Mouse (Mus musculus): ENCODE measurements at regions not wholly inside any gene's neighbourhood (a gene's known extent, or its start where the extent isn't known, plus 50 kb on each side); places are given as distances from the start of the nearest gene placed in this dataset.

DNA sequence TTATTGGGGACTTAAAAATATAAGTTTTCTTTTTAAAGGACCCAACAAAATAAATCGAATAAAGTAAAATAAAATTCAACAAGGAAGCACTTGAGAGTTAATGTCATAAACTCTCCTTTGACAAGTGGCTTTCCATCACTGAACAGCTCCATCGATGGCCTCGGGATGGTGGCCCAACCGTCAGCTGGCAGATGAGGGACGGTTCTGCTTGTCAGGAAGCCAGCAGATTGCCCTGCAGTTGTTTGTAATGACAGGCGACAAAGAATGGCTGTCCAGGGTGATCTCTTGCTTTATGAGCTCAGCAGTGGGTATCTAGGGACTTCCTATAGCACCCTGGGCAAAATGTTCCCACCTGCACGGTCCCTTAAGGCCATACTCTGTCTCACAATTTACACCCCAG lies 531.7 kb downstream of the Zfp536 start:
- DNase-seq: peak; percentile 47 to 66

DNA sequence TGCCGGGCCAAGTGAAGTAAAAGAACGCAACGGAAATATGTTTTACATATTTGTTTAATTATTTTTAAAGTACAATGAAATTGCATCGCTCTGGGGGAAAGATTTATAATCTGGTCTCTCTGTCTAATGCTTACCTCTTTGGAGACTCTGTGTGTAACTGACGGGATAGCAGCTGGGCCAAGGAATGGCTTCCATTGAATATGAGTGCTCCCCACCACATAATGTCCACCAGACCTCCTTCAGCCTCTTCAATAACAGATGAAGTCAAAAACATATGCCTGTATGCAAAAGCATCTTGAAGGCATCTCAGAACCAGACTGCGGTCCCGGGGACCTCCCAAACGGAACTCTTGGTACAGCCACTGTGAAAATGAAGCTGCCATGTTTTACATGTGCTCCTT lies 531.0 kb downstream of the Zfp536 start:
- no peak for DNase-seq

GRCm38 (mm10) chr7:37246156-37246555 lies 527.3 kb downstream of the Zfp536 start:
- no peak for DNase-seq

GRCm38 (mm10) chr7:37254431-37254830 lies 519.0 kb downstream of the Zfp536 start:
- DNase-seq: peak; percentile 14 to 15

- DNase-seq: no peak
Measured at GRCm38 (mm10) chr7:37255840-37256239, 517.6 kb downstream of the Zfp536 start.

GRCm38 (mm10) chr7:37259293-37259692 lies 514.1 kb downstream of the Zfp536 start:
- DNase-seq: peak; percentile 12 to 19

DNA sequence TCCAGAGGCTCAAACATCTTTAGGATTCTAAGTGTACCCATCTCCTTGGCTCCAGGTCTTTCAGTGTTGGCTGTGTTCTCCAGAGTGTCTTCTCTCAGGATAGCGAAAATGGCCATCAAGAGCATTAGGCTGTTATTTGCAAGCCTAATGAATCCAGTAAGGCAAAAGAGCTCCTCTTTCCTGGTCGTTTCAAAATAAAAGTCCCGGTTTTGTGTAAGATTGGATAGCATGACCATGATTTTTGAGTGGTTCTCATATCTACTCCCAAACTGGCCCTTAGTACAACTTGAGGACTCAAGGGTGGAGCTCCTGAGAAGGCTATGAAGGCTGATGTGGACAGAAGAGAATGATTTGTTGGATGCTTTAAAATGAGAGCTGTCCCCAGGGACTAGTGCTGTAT lies 510.6 kb downstream of the Zfp536 start:
- DNase-seq: no peak

- DNase-seq: peak; percentile 26 to 41
Measured at GRCm38 (mm10) chr7:37267404-37267803, 506.0 kb downstream of the Zfp536 start.

DNA sequence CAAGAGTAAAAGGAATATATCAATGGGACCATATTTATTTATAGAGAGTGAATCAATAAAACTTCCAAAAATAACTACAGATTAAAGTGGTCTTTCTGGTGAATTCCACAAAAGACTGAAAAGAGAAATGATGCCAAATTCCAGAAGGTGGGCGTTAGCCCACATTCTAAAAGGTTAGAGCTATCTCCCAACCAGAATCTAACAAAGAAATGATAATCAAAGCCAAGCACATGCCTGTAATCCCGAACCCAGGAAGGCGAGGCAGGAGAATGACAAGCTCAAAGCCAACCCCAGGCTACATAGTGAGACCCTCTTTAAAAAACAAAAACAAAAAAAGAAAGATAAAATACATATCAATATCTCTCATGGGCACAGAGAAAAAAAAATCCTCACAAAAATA lies 502.6 kb downstream of the Zfp536 start:
- DNase-seq: no peak

GRCm38 (mm10) chr7:37290018-37290417 lies 483.4 kb downstream of the Zfp536 start:
- DNase-seq: peak; percentile 42 to 55

- peak; percentile 40 to 55 for DNase-seq
Measured at GRCm38 (mm10) chr7:37290493-37291045, 482.9 kb downstream of the Zfp536 start.

- peak; percentile 79 to 88 for DNase-seq
Measured at GRCm38 (mm10) chr7:37291726-37292125, 481.7 kb downstream of the Zfp536 start.

- no peak for DNase-seq
Measured at GRCm38 (mm10) chr7:37292554-37292953, 480.9 kb downstream of the Zfp536 start.

DNA sequence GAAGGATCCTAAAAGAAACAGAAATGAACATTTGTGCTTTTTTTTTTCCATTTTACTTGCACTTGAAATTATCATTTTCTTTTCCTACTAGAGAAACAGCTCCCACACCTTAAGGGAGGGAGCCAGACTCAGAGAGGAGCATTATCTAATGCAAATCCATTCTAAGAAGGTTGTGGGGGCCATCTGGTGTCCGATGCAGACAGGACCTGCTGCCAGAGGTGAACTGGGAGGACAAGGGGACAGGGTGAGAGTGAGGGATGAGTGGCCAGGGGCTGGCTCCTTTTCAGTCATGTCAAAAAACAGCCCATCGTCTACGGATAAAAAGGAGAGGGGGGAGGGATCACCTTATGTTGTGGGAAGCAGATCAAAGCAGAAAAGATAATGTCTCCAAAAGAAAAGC lies 474.6 kb downstream of the Zfp536 start:
- DNase-seq: peak; percentile 69 to 77

DNA sequence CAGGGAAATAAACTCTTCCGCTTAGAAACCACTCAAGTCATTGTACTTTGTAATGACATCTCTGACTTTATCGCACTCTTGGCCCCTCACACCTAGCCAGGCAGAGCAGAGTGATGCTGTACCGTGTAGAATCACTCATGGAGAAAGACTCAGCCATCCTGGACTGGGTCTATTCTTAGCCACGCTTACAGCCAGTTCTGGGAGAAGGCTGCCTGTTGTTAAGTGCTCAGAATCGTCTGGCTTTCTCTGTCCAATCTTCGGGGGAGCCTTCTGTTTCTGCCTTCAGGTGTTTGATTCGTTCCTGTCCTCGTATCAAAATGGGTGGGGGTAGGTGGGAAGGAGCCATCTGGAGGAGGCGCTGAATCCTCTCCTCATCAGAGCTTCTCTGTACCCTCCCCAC lies 468.0 kb downstream of the Zfp536 start:
- peak in 1 of 2 experiments; percentile 29 for DNase-seq

DNA sequence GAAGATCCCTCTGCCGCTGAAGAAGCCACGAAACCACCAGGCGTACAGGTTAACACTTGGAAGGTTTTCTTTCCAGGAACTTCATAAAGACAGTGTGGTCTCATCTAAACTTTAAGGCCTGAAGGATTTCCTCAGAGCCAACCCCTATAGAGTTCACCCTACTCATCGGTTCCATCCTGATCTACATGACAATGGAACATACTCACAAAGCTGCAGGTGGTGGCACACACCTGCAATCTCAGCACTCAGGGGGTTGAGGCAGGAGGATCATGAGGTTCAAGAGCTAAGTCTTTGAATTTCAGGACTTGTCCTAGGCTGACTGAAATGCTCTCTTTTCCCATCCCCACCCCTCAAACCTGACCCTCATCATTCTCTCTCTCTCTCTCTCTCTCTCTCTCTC lies 466.2 kb downstream of the Zfp536 start:
- DNase-seq: no peak

GRCm38 (mm10) chr7:37324653-37325052 lies 448.8 kb downstream of the Zfp536 start:
- DNase-seq: no peak

DNA sequence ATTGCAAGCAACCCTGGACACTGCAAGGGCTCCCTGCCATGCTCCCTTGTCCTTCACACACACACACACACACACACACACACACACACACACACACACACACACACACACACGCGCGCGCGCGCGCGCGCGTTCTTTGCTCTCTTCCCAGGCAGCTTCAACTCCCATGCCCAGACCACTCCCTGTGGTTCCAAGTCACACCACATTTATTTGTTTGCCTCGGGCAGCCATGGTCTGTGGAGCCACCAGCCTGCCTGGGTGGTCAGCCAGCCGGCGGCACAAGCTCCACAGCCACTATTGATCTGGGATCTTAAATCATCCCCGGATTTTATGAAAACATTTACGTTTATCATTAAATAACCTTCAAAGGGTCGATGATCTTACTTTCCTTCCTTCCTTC lies 440.0 kb downstream of the Zfp536 start:
- peak; percentile 41 to 55 for DNase-seq

GRCm38 (mm10) chr7:37335212-37335611 lies 438.2 kb downstream of the Zfp536 start:
- peak in 1 of 2 experiments; percentile 28 for DNase-seq

GRCm38 (mm10) chr7:37336171-37336850 lies 437.1 kb downstream of the Zfp536 start:
- DNase-seq: no peak

DNA sequence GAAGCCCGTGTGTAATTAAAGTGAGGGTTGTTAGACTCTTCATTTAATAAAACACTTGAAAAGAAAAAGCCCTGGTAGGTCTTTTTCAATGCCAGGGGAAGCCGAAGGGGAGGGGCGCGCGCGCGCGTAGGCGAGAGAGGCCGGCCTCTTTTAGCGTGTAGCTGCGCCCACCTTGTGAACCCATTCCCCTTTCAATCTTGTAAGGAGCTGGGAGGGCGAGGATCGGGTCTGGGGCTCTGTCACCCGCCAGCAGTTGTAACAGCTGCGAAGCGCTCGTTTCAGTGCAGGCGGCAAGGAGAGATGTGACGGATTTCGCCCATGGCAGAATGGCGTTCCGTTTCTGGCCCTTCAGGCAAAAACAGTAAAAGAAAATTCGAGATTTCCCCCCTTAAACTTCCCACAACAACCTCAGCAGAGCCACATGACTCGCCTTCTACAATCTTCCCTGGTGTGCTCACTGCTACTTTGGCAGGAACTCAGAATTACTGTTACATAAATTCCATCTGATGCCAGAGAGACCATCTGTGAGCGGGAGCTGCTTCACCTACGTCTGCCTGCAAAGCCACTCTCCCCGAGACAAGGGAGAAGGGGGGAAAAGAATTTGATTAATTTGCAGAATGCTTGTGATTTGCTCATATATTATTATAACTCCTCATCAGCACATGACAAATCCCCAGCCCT lies 436.4 kb downstream of the Zfp536 start:
- peak; percentile 88 to 89 for DNase-seq

GRCm38 (mm10) chr7:37337616-37338015 lies 435.8 kb downstream of the Zfp536 start:
- DNase-seq: peak; percentile 71 to 76

DNA sequence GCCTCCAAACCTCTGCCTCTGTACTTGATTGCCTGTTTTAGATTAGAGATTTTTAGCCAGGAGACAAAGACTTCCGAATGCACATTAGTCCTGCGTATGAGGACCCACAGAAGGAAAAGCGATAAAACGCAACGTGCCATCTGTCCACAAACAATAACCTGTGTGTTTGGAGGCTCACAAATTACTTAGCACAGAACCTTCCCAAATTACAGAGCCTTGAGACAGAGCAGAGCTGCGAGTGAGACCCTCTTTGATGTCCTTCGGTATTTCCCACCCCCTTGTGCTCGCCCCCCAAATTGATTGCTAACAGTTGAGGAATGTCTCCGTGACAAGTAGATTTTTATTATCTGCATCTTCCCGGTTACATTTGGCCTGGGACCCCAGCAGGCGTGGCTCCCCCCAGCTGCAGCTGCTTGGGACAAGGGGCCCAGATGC lies 435.4 kb downstream of the Zfp536 start:
- no peak for DNase-seq

DNA sequence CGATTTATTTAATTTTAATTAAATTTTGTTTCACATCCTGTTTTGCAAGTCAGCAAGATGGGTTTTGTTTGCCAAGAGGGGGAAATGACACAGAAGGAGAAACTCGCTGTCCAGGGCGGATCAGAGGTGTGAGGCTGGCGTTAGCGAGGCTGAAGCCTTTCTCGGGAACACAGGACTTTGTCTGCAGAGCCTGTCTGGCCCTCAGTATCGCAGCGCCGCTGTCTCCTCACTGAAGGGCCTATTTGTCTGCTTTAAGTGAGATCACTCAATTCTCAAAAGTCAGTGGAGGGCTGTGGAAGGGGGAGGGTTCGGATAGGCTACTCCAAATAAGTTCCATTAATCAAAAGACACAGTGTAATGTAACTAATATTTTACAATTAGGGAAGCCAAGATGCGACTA lies 430.8 kb downstream of the Zfp536 start:
- DNase-seq: peak; percentile 55 to 66
